Mouse (Mus musculus): ENCODE results near the gene Ndufa10. TPM values are rescaled to one million over a fixed set of nuclear protein-coding genes. Genes with fewer than 3 reads are reported as not detected.
"Not testable (repeated sequence)": the region's sequence is repeated elsewhere in the genome, so short reads cannot be mapped to it uniquely, and the experiment has no call there.

Ndufa10 gene
- 4.0 and 5.5 TPM in 2 replicates for polyA plus RNA-seq (2012)

DNA sequence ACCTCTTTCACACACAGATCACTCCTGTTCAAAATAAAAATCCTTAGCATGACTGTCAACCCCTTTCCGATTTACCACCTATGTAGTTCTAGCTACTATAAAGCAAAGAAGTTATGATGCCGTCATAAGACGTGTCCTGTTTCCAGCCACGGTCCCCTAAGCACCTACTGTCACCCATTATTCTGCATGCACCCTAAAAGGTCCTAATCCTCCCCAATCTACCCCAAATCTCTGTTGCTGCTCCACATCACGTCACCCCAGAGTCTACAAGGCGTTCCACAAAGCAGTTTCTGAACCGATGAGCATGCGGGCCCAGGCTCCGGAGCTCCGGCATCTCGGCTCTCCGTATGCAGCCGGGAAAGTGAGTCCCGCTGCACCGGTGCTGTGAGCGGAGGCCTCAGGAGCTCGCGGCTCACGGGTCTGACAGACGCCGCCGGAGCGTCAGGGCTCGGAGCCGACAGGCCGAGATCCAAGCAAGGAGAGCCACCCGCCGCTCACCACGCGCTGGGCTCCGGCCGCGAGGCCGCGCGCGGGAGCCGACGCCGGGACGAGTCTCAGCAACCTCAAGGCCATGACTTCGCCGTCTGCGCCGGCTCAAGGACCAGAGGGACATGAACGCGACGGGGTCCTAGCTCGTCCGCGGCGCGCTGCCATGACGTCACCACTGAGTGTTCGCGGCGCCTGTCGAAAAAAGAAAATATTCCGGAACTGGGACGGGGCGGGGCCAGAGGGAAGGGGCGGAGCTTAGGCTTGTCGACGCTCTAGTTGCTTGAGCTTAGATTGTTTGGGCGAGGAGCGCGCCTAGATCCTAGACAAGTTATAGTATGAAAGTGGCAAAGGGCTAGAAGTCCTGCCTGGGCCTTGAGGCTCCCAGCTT, at the start of gene Ndufa10:
TSS of gene Ndufa10 (minus strand) at position 696 of the 877 bp plus-strand sequence.
- Histone ChIP-seq H3K36me3 (ENCODE audit: control insufficient read depth) (peaks cover 30% of the 10 kb centered on the region), H3K4me3 (replicated peaks) (peak within 1 kb of the TSS; percentile 97), H3K4me1 (ENCODE audit: control insufficient read depth) (peaks cover 26% of the 10 kb centered on the region), H3K27me3 (ENCODE audit: control insufficient read depth) (peaks cover 8% of the 10 kb centered on the region), H3K9me3 (ENCODE audit: control insufficient read depth, low read length) (no peaks in the 10 kb centered on the region)
- TF ChIP-seq GATA1 (IDR thresholded peaks at IDR 0.05; ENCODE audit: low read length) (peak; percentile 39; the same call in 1 of the 2 replicates), TAL1 (IDR thresholded peaks at IDR 0.05; ENCODE audit: low read length) (no peak)

DNA sequence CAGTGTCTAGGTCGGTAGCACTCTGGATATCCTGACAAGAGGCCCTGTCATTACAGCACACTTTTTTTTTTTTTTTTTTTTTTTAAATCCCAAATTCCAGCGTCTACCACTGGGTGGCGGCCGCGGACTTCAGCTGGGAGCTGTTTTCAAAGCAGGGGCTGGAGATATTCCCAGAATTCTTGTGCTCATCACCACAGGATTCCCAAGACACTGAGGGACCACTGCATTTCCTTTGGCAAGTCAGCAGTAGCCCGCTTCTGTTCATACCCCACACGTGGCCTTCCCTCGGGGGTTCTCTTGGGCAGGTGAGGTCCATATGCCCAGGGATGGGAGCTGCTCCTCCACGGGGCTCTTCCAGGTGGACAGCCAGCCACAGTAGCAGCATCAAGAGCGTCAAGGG, 47.7 kb upstream of the Ndufa10 start:
- Histone ChIP-seq H3K9me3 (ENCODE audit: control insufficient read depth, low read length) (no peaks in the 10 kb centered on the region), H3K36me3 (ENCODE audit: control insufficient read depth) (no peaks in the 10 kb centered on the region), H3K4me3 (replicated peaks) (no peak overlapping the region), H3K27me3 (ENCODE audit: control insufficient read depth) (no peaks in the 10 kb centered on the region), H3K4me1 (ENCODE audit: control insufficient read depth) (no peaks in the 10 kb centered on the region)
- TF ChIP-seq TAL1 (IDR thresholded peaks at IDR 0.05; ENCODE audit: low read length) (no peak), GATA1 (IDR thresholded peaks at IDR 0.05; ENCODE audit: low read length) (no peak)

DNA sequence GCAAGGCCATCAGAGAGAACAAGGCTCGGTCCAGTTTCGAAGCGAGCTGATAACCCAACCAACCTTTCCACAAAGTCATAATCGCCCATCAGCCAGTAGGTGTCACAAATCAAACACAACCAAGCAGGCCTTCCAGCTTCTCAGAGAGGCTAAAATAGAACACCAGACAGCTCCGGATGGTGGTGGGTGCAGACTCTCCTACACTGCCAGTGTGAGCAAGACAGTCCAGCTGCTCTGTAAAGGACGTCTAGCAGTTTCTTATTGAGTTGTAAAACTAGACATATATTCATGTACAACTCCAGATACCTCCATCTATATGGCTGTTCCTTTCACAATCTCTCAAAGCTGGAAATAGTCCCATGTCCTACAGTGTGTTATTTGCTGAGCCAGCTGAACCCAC, 45.4 kb upstream of the Ndufa10 start:
- Histone ChIP-seq H3K27me3 (ENCODE audit: control insufficient read depth) (no peaks in the 10 kb centered on the region), H3K4me1 (ENCODE audit: control insufficient read depth) (no peaks in the 10 kb centered on the region), H3K9me3 (ENCODE audit: control insufficient read depth, low read length) (no peaks in the 10 kb centered on the region), H3K4me3 (replicated peaks) (no peak overlapping the region), H3K36me3 (ENCODE audit: control insufficient read depth) (no peaks in the 10 kb centered on the region)
- TF ChIP-seq TAL1 (IDR thresholded peaks at IDR 0.05; ENCODE audit: low read length): no peak
- TF ChIP-seq GATA1 (IDR thresholded peaks at IDR 0.05; ENCODE audit: low read length): no peak

DNA sequence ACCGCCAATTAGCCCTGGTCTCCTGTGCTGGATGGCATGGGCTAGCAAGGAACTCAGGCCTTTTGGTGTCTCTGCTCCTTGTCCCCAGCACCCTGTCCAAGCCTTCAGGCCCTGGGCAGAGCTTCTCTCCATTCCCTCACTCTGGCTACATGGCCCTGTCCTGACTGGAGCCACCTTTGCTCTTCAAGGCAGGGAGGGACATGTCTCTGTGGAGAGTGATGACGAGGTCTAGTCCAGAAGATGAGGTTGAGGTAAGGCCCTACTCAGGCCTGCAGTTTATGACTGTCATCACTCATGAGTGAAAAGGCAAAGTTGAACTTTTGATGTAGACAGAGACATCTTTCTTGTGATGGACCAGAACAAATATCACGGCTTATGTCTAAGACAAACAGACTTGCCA, 44.9 kb upstream of the Ndufa10 start, which contains the start of gene Olfr1414:
TSS of gene Olfr1414 (minus strand) at position 101 of the 400 bp plus-strand sequence.
- H3K27me3 ChIP-seq (ENCODE audit: control insufficient read depth): no peaks in the 10 kb centered on the region
- H3K36me3 ChIP-seq (ENCODE audit: control insufficient read depth): no peaks in the 10 kb centered on the region
- no peak within 1 kb of the TSS for H3K4me3 ChIP-seq (replicated peaks)
- TF ChIP-seq TAL1 (IDR thresholded peaks at IDR 0.05; ENCODE audit: low read length) (no peak), GATA1 (IDR thresholded peaks at IDR 0.05; ENCODE audit: low read length) (no peak)
- H3K9me3 ChIP-seq (ENCODE audit: control insufficient read depth, low read length): no peaks in the 10 kb centered on the region
- no peaks in the 10 kb centered on the region for H3K4me1 ChIP-seq (ENCODE audit: control insufficient read depth)

DNA sequence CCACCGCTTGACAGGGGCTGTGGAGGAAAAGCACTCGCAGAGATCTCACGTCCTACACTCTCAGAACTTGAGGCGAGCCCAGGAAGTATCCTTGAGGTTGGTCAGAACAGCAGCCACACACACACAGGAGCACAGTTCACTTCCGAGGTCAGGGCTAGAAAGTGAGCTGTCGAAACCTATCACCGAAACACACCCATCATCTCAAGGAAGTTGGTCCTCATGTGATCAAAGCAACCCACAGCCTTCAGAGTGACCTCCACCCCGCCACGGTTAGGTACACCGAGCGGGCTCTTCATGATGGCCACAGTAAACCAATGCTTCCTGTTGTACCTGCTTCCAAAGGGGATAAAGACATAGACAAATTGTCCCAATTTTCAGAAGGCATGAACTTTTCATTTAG, 41.7 kb upstream of the Ndufa10 start:
- Histone ChIP-seq H3K36me3 (ENCODE audit: control insufficient read depth) (no peaks in the 10 kb centered on the region), H3K27me3 (ENCODE audit: control insufficient read depth) (no peaks in the 10 kb centered on the region), H3K4me1 (ENCODE audit: control insufficient read depth) (no peaks in the 10 kb centered on the region), H3K9me3 (ENCODE audit: control insufficient read depth, low read length) (no peaks in the 10 kb centered on the region), H3K4me3 (replicated peaks) (no peak overlapping the region)
- no peak for TF ChIP-seq GATA1 (IDR thresholded peaks at IDR 0.05; ENCODE audit: low read length)
- no peak for TF ChIP-seq TAL1 (IDR thresholded peaks at IDR 0.05; ENCODE audit: low read length)

DNA sequence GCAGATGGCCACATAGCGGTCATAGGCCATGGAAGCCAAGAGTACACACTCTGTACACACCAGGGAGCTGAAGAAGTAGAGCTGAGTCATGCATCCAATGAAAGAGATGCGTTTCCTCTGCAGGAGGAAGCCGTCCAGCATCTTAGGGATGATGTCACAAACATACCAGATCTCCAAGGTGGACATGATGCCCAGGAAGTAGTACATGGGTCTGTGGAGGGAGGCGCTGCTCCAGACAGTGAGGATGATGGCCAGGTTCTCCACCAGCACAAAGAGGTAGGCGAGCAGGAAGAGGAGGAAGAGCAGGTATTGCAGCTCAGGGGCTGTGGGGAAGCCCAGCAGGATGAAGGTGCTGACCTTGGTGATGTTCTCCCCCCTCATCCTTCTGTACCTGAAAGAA, 38.0 kb upstream of the Ndufa10 start:
- H3K4me1 ChIP-seq (ENCODE audit: control insufficient read depth); H3K4me3 ChIP-seq (replicated peaks); H3K27me3 ChIP-seq (ENCODE audit: control insufficient read depth); H3K36me3 ChIP-seq (ENCODE audit: control insufficient read depth); H3K9me3 ChIP-seq (ENCODE audit: control insufficient read depth, low read length): not testable (repeated sequence)

DNA sequence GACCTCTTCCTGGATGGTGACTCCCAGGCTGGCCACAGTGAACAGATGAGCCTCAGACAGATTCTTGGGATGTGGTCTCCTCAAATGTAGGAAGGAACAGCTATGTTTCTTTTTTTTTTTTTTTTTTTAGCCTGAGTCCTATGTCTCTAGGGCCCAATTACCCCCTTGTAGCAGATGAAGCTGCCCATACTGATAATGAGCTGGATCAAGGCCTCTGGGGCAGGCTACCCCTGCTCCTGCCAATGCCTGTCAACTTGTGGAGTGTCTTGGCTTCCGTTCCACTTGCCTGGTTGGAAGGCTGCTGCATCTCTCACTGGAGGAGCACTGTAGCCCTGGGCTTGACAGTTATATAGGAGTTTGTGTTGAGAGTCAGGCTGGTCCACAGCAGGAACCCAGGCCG, 22.3 kb upstream of the Ndufa10 start, which contains the start of gene Olfr1415:
TSS of gene Olfr1415 (minus strand) at position 101 of the 400 bp plus-strand sequence.
- no peak within 1 kb of the TSS for H3K4me3 ChIP-seq (replicated peaks)
- no peaks in the 10 kb centered on the region for H3K9me3 ChIP-seq (ENCODE audit: control insufficient read depth, low read length)
- H3K4me1 ChIP-seq (ENCODE audit: control insufficient read depth): no peaks in the 10 kb centered on the region
- no peaks in the 10 kb centered on the region for H3K36me3 ChIP-seq (ENCODE audit: control insufficient read depth)
- H3K27me3 ChIP-seq (ENCODE audit: control insufficient read depth): no peaks in the 10 kb centered on the region
- TF ChIP-seq GATA1 (IDR thresholded peaks at IDR 0.05; ENCODE audit: low read length) (no peak), TAL1 (IDR thresholded peaks at IDR 0.05; ENCODE audit: low read length) (no peak)

DNA sequence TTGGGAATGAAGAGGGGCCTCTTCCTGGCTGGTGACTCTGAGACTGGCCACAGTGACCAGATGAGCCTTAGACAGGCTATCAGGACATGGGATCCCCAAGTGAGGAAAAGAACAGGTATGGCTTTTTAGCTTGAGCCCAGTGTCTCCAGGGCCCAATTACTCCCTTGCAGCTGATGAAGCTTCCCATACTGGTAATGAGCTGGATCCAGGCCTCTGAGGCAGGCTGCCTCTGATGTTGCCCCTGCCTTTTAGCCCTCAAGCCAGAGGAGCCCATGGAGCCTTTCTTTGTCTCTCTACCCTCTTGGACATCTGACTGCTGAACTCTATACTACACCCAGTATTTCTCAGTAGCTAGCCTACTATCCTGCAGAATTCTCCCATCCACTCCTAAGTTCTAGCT, 11.4 kb upstream of the Ndufa10 start, which contains the start of gene Olfr1416:
TSS of gene Olfr1416 (minus strand) at position 101 of the 400 bp plus-strand sequence.
- Histone ChIP-seq H3K4me3 (replicated peaks) (no peak within 1 kb of the TSS), H3K4me1 (ENCODE audit: control insufficient read depth) (no peaks in the 10 kb centered on the region), H3K27me3 (ENCODE audit: control insufficient read depth) (no peaks in the 10 kb centered on the region), H3K9me3 (ENCODE audit: control insufficient read depth, low read length) (peaks cover 16% of the 10 kb centered on the region), H3K36me3 (ENCODE audit: control insufficient read depth) (no peaks in the 10 kb centered on the region)
- TF ChIP-seq TAL1 (IDR thresholded peaks at IDR 0.05; ENCODE audit: low read length) (no peak), GATA1 (IDR thresholded peaks at IDR 0.05; ENCODE audit: low read length) (no peak)

DNA sequence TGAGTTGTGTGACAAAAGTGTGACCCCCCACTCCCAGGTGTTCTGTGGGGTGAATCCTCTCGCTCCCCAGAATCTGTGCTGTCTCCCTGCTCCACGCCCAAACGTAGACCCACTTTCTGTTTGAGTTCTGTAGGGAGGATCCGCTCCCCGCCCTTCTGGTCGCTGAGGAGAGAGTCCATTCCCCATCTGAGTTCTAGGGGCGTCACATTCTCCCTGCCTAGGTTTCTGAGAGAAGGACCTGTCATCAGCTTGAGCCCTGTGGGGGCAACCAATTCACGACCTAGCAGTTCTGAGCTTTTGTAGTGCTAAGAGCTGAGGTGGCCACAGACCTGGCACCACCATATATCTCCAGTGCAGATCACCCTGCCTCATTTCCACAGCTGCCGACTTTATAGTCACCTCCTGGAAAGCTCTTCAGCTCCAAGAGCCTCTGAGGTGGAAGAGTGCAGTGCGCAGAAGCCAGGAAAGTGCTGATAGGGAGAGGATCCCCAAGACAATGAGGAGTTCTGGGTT, 462 bp upstream of the Ndufa10 start:
- no peaks in the 10 kb centered on the region for H3K9me3 ChIP-seq (ENCODE audit: control insufficient read depth, low read length)
- peaks cover 23% of the 10 kb centered on the region for H3K36me3 ChIP-seq (ENCODE audit: control insufficient read depth)
- no peak for TF ChIP-seq GATA1 (IDR thresholded peaks at IDR 0.05; ENCODE audit: low read length)
- no peak for TF ChIP-seq TAL1 (IDR thresholded peaks at IDR 0.05; ENCODE audit: low read length)
- H3K4me3 ChIP-seq (replicated peaks): peak overlapping the region; percentile 97
- peaks cover 8% of the 10 kb centered on the region for H3K27me3 ChIP-seq (ENCODE audit: control insufficient read depth)
- H3K4me1 ChIP-seq (ENCODE audit: control insufficient read depth): peaks cover 26% of the 10 kb centered on the region

Measured in erythroblast, embryonic 14.5 days (primary cell).